Mouse (Mus musculus) stomach, embryonic 14.5 days (tissue): ENCODE data around the gene Ogfod1. TPM values are rescaled to one million over a fixed set of nuclear protein-coding genes. Genes with fewer than 3 reads are reported as not detected.

ENCODE experiments used
- ATAC-seq: fragments of 200-750 bp; cut with Nextera tagmentation; 2 replicates; pipeline ENCODE4 v1.8.0; 2017; ENCODE audit warnings: low read depth, moderate TSS enrichment; ENCODE audit not compliant: insufficient number of reproducible peaks, insufficient read depth, low FRiP score
- H3K27ac ChIP-seq: fragments of 300-500 bp; sonication (generic); 2 replicates; pipeline ENCODE4 v1.5.1; 2014; ENCODE audit warnings: mild to moderate bottlenecking, low read length, moderate library complexity, mixed read lengths
- H3K27me3 ChIP-seq: fragments of 300-500 bp; sonication (generic); 2 replicates; pipeline ENCODE4 v1.6.1; 2014; ENCODE audit warnings: low read length, control low read depth, mixed read lengths; ENCODE audit not compliant: control insufficient read depth, insufficient read depth
- H3K36me3 ChIP-seq: fragments of 300-500 bp; sonication (generic); 2 replicates; pipeline ENCODE4 v1.6.1; 2014; ENCODE audit warnings: mild to moderate bottlenecking, control low read depth, low read length, moderate library complexity, mixed read lengths; ENCODE audit not compliant: control insufficient read depth, insufficient read depth
- H3K4me1 ChIP-seq: fragments of 300-500 bp; sonication (generic); 2 replicates; pipeline ENCODE4 v1.6.1; 2014; ENCODE audit warnings: low read length, control low read depth, mixed read lengths; ENCODE audit not compliant: control insufficient read depth, insufficient read depth
- H3K4me2 ChIP-seq: fragments of 300-500 bp; sonication (generic); replicated peaks from 2 replicates; pipeline ENCODE4 v1.6.1; 2014; ENCODE audit warnings: low read depth, low read length, control low read depth
- H3K4me3 ChIP-seq: fragments of 300-500 bp; sonication (generic); 2 replicates; pipeline ENCODE4 v1.5.1; 2014; ENCODE audit warnings: low read depth, low read length, control low read depth
- H3K9ac ChIP-seq: fragments of 300-500 bp; sonication (generic); replicated peaks from 2 replicates; pipeline ENCODE4 v1.6.1; 2014; ENCODE audit warnings: low read depth, mild to moderate bottlenecking, control low read depth, low read length, moderate library complexity, mixed read lengths
- H3K9me3 ChIP-seq: fragments of 300-500 bp; sonication (generic); 2 replicates; pipeline ENCODE4 v1.6.1; 2016; ENCODE audit warnings: low read depth, low read length, control low read depth; ENCODE audit not compliant: control insufficient read depth
- WGBS: fragments of 180-500 bp; shearing (Covaris S2); extraction: QIAGEN DNeasy Blood & Tissue Kit; methylation state at CpG from one replicate; pipeline ENCODE4 v1.1.7; 2014; 5-methylcytosine and 5-hydroxymethylcytosine counted together
- polyA plus RNA-seq: library from polyadenylated mRNA; unstranded; fragments of >200 nt; fragmentation: Nextera tagmentation; extraction: Ambion mirVana; gene quantifications from 2 replicates; pipeline ENCODE4 v1.2.1, GENCODE M21; 2014

The Ogfod1 gene
- polyA plus RNA-seq, 1 experiment from 2014 or later: 13.4 TPM

DNA sequence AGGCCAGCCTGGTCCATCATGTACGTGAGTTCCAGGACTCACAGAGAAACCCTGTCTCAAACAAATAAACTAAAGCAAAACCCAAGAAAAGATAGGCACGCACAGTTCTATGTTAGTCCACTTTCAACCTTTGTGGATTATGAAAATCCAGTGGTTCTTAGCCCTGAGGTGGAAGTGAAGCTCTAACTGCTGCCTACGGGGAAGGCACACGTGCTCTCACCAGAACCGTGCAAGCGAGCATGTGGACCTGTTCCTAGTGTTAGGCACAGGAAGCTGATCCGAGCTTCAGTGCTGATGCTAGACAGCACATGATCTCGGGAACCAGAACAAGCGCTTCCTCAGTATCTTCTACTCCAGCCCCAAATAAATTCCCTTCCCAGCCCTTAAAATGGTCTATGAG, 55.9 kb downstream of the Ogfod1 start:
- Histone ChIP-seq H3K4me3 (no peak overlapping the region), H3K9ac (no peak overlapping the region), H3K36me3 (no peaks in the 10 kb centered on the region), H3K27me3 (no peaks in the 10 kb centered on the region), H3K4me2 (no peak overlapping the region), H3K27ac (no peak overlapping the region), H3K4me1 (no peaks in the 10 kb centered on the region), H3K9me3 (no peaks in the 10 kb centered on the region)
- WGBS: 83% methylated on average over 9 of the region's 9 CpGs
- ATAC-seq: no peak

DNA sequence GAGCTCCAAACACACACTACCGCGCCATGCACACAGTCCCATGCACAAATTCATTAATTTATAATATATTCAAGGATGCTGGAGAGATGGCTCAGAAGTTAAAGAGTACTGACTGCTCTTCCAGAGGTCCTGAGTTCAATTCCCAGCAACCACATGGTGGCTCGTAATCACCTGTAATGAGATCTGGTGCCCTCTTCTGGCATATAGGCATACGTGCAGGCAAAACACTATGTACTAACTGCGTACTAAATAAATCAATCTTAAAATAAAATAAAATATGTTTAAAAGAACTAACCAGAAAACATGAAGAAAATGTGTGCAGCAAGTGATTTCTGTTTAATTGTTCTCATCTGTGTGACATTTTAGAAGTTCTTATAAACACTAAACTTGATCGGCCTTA, 57.3 kb downstream of the Ogfod1 start:
- Histone ChIP-seq H3K4me2 (no peak overlapping the region), H3K36me3 (no peaks in the 10 kb centered on the region), H3K27me3 (no peaks in the 10 kb centered on the region), H3K4me3 (no peak overlapping the region), H3K27ac (no peak overlapping the region), H3K4me1 (no peaks in the 10 kb centered on the region), H3K9ac (no peak overlapping the region), H3K9me3 (no peaks in the 10 kb centered on the region)
- no peak for ATAC-seq
- WGBS: 77% methylated on average over 6 of the region's 6 CpGs

DNA sequence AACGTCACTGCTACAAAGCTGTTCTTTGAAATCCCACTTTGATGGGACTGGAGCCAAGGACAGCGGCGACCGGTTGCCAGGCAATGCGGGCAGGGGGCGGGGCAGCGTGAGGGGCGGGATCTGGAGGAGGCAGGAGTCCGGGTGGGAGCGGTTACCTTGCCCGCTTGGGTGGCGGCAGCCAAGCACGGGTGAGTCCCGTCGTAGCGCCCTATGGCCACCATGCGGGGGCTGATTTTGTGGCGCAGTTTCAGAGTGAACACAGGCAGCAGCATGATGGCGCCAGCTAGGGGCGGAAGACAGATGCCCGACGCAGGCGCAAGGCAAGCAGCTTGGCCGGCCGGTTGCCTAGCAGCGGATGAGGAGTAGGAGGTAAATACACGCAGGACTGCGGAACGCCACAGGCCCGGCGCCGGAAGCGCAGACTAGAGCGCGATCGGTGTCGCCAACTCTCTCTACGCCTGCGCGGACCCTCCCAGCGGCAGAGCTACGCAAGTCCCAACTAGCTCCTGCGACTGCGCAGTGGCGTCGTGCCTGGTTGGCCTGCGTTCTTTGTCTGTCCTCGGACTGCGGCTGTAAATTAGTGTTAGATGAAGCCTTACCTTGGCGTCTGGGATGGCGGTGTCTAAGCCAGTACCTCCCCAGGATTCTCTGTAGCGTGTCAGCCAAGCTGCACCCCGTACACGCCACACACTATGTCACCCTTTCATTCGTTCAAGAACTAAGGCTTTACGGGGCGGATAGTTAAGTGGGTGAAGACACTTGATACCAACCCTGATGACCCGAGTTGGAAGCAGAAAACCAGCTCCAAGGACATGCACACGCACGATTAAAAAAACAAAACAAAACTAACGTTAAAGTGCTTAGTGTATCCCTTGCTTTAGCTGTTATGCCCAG, 61.3 kb downstream of the Ogfod1 start, which contains the start of gene Bbs2:
Gene Bbs2 (minus strand): TSS at position 848 of the 894 bp plus-strand sequence.
- H3K9me3 ChIP-seq: no peaks in the 10 kb centered on the region
- peak within 1 kb of the TSS; percentile 85 for H3K27ac ChIP-seq
- H3K4me3 ChIP-seq: peak within 1 kb of the TSS; percentile 53
- peak within 1 kb of the TSS; percentile 43 for H3K9ac ChIP-seq
- H3K27me3 ChIP-seq: no peaks in the 10 kb centered on the region
- ATAC-seq: peak; percentile 98
- no peaks in the 10 kb centered on the region for H3K36me3 ChIP-seq
- WGBS: 1% methylated on average over 61 of the region's 61 CpGs
- no peaks in the 10 kb centered on the region for H3K4me1 ChIP-seq
- peak within 1 kb of the TSS; percentile 53 for H3K4me2 ChIP-seq

GRCm38 (mm10) chr8:94098996-94099395, 62.0 kb downstream of the Ogfod1 start:
- WGBS: 39% methylated on average over 4 of the region's 4 CpGs

GRCm38 (mm10) chr8:94104146-94104545, 67.1 kb downstream of the Ogfod1 start:
- H3K27me3 ChIP-seq: no peaks in the 10 kb centered on the region
- 53% methylated on average over 5 of the region's 5 CpGs for WGBS
- no peak overlapping the region for H3K9ac ChIP-seq
- no peak for ATAC-seq
- H3K4me1 ChIP-seq: no peaks in the 10 kb centered on the region
- no peaks in the 10 kb centered on the region for H3K9me3 ChIP-seq
- H3K4me3 ChIP-seq: no peak overlapping the region
- no peaks in the 10 kb centered on the region for H3K36me3 ChIP-seq
- no peak overlapping the region for H3K27ac ChIP-seq
- no peak overlapping the region for H3K4me2 ChIP-seq

More at GRCm38 (mm10) chr8:94098996-94099395, 62.0 kb downstream of the Ogfod1 start:
- Histone ChIP-seq H3K4me1 (no peaks in the 10 kb centered on the region), H3K4me2 (peak overlapping the region; percentile 53), H3K4me3 (peak overlapping the region; percentile 53; the same call in 1 of the 2 replicates), H3K27me3 (no peaks in the 10 kb centered on the region), H3K9me3 (no peaks in the 10 kb centered on the region), H3K36me3 (no peaks in the 10 kb centered on the region), H3K27ac (peak overlapping the region; percentile 85), H3K9ac (no peak overlapping the region)
- ATAC-seq: no peak

- Histone ChIP-seq H3K9me3 (no peaks in the 10 kb centered on the region), H3K4me3 (no peak overlapping the region), H3K9ac (no peak overlapping the region), H3K4me1 (no peaks in the 10 kb centered on the region), H3K27me3 (no peaks in the 10 kb centered on the region), H3K36me3 (no peaks in the 10 kb centered on the region), H3K4me2 (no peak overlapping the region), H3K27ac (no peak overlapping the region)
- 68% methylated on average over 3 of the region's 3 CpGs for WGBS
- no peak for ATAC-seq
Measured at GRCm38 (mm10) chr8:94107871-94108270, 70.9 kb downstream of the Ogfod1 start.

DNA sequence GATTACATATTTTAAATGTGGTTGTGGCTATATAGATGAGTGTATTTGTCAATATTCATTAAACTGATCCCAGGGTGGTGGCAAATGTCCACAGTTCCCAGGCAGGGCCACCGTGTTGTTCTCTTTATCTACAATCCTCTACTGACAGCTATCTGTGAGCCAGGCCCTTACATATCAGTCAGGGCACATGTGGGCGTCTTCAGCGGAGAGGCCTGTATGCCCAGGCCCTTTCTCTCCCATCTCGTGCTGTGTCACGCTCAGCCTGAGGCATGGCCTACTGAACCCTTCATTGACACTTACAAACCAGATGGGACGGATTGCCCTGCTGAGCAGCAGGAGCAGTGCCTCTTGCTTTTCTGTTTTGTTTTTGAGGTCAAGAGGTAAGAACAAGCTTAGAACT, 72.4 kb downstream of the Ogfod1 start:
- no peak overlapping the region for H3K4me2 ChIP-seq
- H3K27me3 ChIP-seq: no peaks in the 10 kb centered on the region
- H3K9me3 ChIP-seq: no peaks in the 10 kb centered on the region
- no peaks in the 10 kb centered on the region for H3K36me3 ChIP-seq
- no peaks in the 10 kb centered on the region for H3K4me1 ChIP-seq
- ATAC-seq: peak; percentile 46; the same call in 1 of the 2 replicates
- no peak overlapping the region for H3K9ac ChIP-seq
- no peak overlapping the region for H3K4me3 ChIP-seq
- 78% methylated on average over 6 of the region's 6 CpGs for WGBS
- no peak overlapping the region for H3K27ac ChIP-seq

DNA sequence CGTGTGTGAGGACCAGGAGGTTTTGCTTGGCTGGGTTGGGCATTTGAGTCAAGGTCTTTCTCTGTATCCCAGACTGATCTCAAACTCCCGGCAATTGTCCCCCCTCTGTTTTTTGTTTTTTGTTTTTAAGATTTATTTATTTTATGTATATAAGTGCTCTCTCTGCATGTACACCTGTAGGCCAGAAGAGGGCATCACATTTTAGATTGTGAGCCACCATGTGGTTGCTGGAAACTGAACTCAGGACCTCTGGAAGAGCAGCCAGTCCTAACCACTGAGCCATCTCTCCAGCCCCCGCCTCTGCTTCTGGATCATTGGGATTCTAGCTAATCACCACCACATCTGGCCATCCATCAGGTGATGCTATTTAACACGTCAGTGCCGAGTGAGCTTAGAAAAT, 72.8 kb downstream of the Ogfod1 start:
- Histone ChIP-seq H3K4me1 (no peaks in the 10 kb centered on the region), H3K4me2 (no peak overlapping the region), H3K27ac (no peak overlapping the region), H3K36me3 (no peaks in the 10 kb centered on the region), H3K9ac (no peak overlapping the region), H3K27me3 (no peaks in the 10 kb centered on the region), H3K9me3 (no peaks in the 10 kb centered on the region), H3K4me3 (no peak overlapping the region)
- no peak for ATAC-seq
- 71% methylated on average over 5 of the region's 5 CpGs for WGBS
